Mouse (Mus musculus) MEL (cell line): ENCODE results near the gene 1700020N01Rik. TPM values are rescaled to one million over a fixed set of nuclear protein-coding genes. Genes with fewer than 3 reads are reported as not detected.

Experiments
- DNase-seq: peaks from one replicate; pipeline ENCODE4 v3.0.0; 2011; ENCODE audit warnings: low read depth, low spot score
- H3K27ac ChIP-seq: 2 replicates; pipeline ENCODE4 v1.5.1; 2012; ENCODE audit warnings: low read depth, mild to moderate bottlenecking, control low read depth, low read length, moderate library complexity; ENCODE audit not compliant: control insufficient read depth
- H3K27me3 ChIP-seq, 2 experiments: fragments of 150-350 bp in 1 of 2; sonication (generic) in 1 of 2; 2 replicates each; pipeline ENCODE4 v1.6.1; 2012; ENCODE audit warnings: low read length in 2 of 2, mild to moderate bottlenecking in 2 of 2, improper control_type of control experiment in 1 of 2, moderate library complexity in 1 of 2; ENCODE audit not compliant: insufficient read depth in 2 of 2, control insufficient read depth in 1 of 2
- H3K36me3 ChIP-seq, 2 experiments: 2 replicates each; pipeline ENCODE4 v1.6.1; 2012 to 2014; ENCODE audit warnings: low read length in 2 of 2, improper control_type of control experiment in 1 of 2, inconsistent platforms in 1 of 2, mild to moderate bottlenecking in 1 of 2; ENCODE audit not compliant: insufficient read depth in 2 of 2, control insufficient read depth in 1 of 2
- H3K4me1 ChIP-seq, 2 experiments: fragments of 150-350 bp in 1 of 2; sonication (generic) in 1 of 2; 2 replicates each; pipeline ENCODE4 v1.6.1; 2012; ENCODE audit warnings: low read length in 2 of 2, improper control_type of control experiment in 1 of 2, mild to moderate bottlenecking in 1 of 2; ENCODE audit not compliant: insufficient read depth in 2 of 2, control insufficient read depth in 1 of 2
- H3K4me3 ChIP-seq, 2 experiments: fragments of 150-350 bp in 1 of 2; sonication (generic) in 1 of 2; 2 replicates each; pipeline ENCODE4 v1.5.1; 2012; ENCODE audit warnings: low read depth in 2 of 2, low read length in 2 of 2, mild to moderate bottlenecking in 2 of 2, moderate library complexity in 2 of 2, control low read depth in 1 of 2, improper control_type of control experiment in 1 of 2; ENCODE audit not compliant: control insufficient read depth in 1 of 2, insufficient read depth in 1 of 2
- H3K79me2 ChIP-seq: 2 replicates; pipeline ENCODE4 v1.6.1; 2012; ENCODE audit warnings: mild to moderate bottlenecking, low read length, moderate library complexity; ENCODE audit not compliant: control insufficient read depth, poor library complexity, insufficient read depth
- H3K9ac ChIP-seq: 2 replicates; pipeline ENCODE4 v1.6.1; 2012; ENCODE audit warnings: low read depth, mild to moderate bottlenecking, control low read depth, low read length, moderate library complexity; ENCODE audit not compliant: control insufficient read depth, poor library complexity, severe bottlenecking
- H3K9me3 ChIP-seq: fragments of 150-350 bp; sonication (generic); replicated peaks from 2 replicates; pipeline ENCODE4 v1.6.1; 2012; ENCODE audit warnings: mild to moderate bottlenecking, low read length, improper control_type of control experiment, moderate library complexity; ENCODE audit not compliant: insufficient read depth
- CTCF ChIP-seq, 3 experiments: IDR thresholded peaks in 2 of 3; conservative IDR thresholded peaks in 1 of 3; 2 replicates each; pipeline ENCODE4 v1.5.1; 2011 to 2012; ENCODE audit warnings: low read length in 3 of 3, low read depth in 2 of 3, mild to moderate bottlenecking in 2 of 3, improper control_type of control experiment in 1 of 3, inconsistent platforms in 1 of 3, mixed read lengths in 1 of 3, moderate library complexity in 1 of 3; ENCODE audit not compliant: control insufficient read depth in 1 of 3, insufficient read depth in 1 of 3, poor library complexity in 1 of 3, severe bottlenecking in 1 of 3
- ELF1 ChIP-seq: IDR thresholded peaks from 2 replicates; pipeline ENCODE4 v1.6.1; 2014; ENCODE audit warnings: low read depth, mild to moderate bottlenecking, inconsistent platforms, low read length, improper control_type of control experiment, moderate library complexity
- KAT2A ChIP-seq: conservative IDR thresholded peaks from 2 replicates; pipeline ENCODE4 v1.6.1; 2012; ENCODE audit warnings: low read depth, low read length, improper control_type of control experiment, inconsistent platforms
- MAZ ChIP-seq: IDR thresholded peaks from 2 replicates; pipeline ENCODE4 v1.6.1; 2012; ENCODE audit warnings: low read depth, mild to moderate bottlenecking, inconsistent platforms, low read length, improper control_type of control experiment
- SMC3 ChIP-seq: IDR thresholded peaks from 2 replicates; pipeline ENCODE4 v1.6.1; 2011; ENCODE audit warnings: low read depth, low read length, improper control_type of control experiment
- UBTF ChIP-seq: IDR thresholded peaks from 2 replicates; pipeline ENCODE4 v1.6.1; 2012; ENCODE audit warnings: low read depth, mild to moderate bottlenecking, inconsistent platforms, low read length, improper control_type of control experiment, moderate library complexity, borderline replicate concordance; ENCODE audit not compliant: insufficient read depth
- USF1 ChIP-seq: IDR thresholded peaks from 2 replicates; pipeline ENCODE4 v1.6.1; 2014; ENCODE audit warnings: low read depth, mild to moderate bottlenecking, inconsistent platforms, low read length, improper control_type of control experiment, moderate library complexity
- polyA plus RNA-seq, 2 experiments: library from polyadenylated mRNA; stranded (reverse) in 1 of 2; unstranded in 1 of 2; fragments of >175 nt in 1 of 2; fragments of >200 nt in 1 of 2; gene quantifications; 2 replicates each; pipeline versions ENCODE4 v1.2.1 to v1.2.4; 2012; ENCODE audit warnings: low replicate concordance in 2 of 2, low read depth in 1 of 2; ENCODE audit not compliant: insufficient read length in 2 of 2, insufficient read depth in 1 of 2, missing spikeins in 1 of 2
- total RNA-seq: library from RNA; depleted of rRNA; stranded (reverse); fragments of 300-350 nt; gene quantifications from 2 replicates; pipeline ENCODE4 v1.2.3, GENCODE M21; 2012; rRNA removed

1700020N01Rik gene
- total and polyA plus RNA-seq, 3 experiments, result 0.60 TPM; not detected in 2

DNA sequence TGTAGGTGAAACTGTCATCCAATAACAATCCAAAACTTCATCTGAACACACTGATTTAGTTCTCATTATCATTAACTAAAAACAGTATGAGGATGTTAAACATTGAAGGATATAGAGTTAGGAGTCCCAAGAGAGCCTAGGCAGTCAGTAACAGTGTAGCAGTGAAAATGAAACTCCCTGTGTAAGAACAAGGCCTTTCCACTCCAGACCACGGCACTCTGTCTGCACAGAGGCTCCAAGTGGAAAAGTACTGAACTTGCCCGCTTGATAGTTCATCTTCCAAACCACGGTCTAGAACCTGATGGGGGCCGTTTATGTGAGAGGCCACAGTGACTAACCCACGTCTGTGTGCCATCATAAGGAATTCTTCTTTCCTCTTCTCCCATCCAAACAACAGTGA is 77.2 kb downstream of the 1700020N01Rik start:
- peaks cover 2 to 3% of the 10 kb centered on the region in 2 experiments; a peak in 3 of 4 replicates for H3K27me3 ChIP-seq
- H3K27ac ChIP-seq, result no peak overlapping the region
- H3K79me2 ChIP-seq, result no peaks in the 10 kb centered on the region
- H3K4me1 ChIP-seq, result no peaks in the 10 kb centered on the region
- no peaks in the 10 kb centered on the region for H3K36me3 ChIP-seq
- no peaks in the 10 kb centered on the region for H3K9me3 ChIP-seq
- no peak for DNase-seq
- no peak for TF ChIP-seq KAT2A
- TF ChIP-seq ELF1, result no peak
- TF ChIP-seq MAZ, result no peak
- no peak for TF ChIP-seq SMC3
- TF ChIP-seq USF1, result no peak
- no peak for TF ChIP-seq CTCF (IDR thresholded peaks at IDR 0.05 in 2 of 3, conservative IDR thresholded peaks at IDR 0.05 in 1 of 3; ENCODE audit: control insufficient read depth in 1 of 3, insufficient read depth in 1 of 3, low read depth in 2 of 3, low read length in 3 of 3, poor library complexity in 1 of 3, severe bottlenecking in 1 of 3)
- TF ChIP-seq UBTF, result no peak
- TF ChIP-seq, all 39 proteins: peak for 0
- no peak overlapping the region for H3K4me3 ChIP-seq
- H3K9ac ChIP-seq, result no peak overlapping the region

Other genes starting within 250 kb of the 1700020N01Rik start
- 0.04 and 0.07 TPM in 2 replicates for gene Aldh8a1, start 215.9 kb upstream of the 1700020N01Rik start, total RNA-seq
- gene Aldh8a1, start 215.9 kb upstream of the 1700020N01Rik start, polyA plus RNA-seq, result under 1 TPM in 1 of 2 experiments, not detected in 1; 0.07 TPM